Mouse (Mus musculus): ENCODE data around the gene Slc16a7.

- TF ChIP-seq POLR2A (IDR thresholded peaks at IDR 0.05; ENCODE audit: low read depth, low read length) = no peak
- TF ChIP-seq CTCF (IDR thresholded peaks at IDR 0.05; ENCODE audit: extremely low read depth, insufficient read length, insufficient replicate concordance, low read depth, low read length) = no peak
These were observed 100.7 kb downstream of the Slc16a7 start for GRCm38 (mm10) chr10:125288560-125288959.
